ENCODE assay signal across 9 mouse cellular contexts in the genomic region with DNA sequence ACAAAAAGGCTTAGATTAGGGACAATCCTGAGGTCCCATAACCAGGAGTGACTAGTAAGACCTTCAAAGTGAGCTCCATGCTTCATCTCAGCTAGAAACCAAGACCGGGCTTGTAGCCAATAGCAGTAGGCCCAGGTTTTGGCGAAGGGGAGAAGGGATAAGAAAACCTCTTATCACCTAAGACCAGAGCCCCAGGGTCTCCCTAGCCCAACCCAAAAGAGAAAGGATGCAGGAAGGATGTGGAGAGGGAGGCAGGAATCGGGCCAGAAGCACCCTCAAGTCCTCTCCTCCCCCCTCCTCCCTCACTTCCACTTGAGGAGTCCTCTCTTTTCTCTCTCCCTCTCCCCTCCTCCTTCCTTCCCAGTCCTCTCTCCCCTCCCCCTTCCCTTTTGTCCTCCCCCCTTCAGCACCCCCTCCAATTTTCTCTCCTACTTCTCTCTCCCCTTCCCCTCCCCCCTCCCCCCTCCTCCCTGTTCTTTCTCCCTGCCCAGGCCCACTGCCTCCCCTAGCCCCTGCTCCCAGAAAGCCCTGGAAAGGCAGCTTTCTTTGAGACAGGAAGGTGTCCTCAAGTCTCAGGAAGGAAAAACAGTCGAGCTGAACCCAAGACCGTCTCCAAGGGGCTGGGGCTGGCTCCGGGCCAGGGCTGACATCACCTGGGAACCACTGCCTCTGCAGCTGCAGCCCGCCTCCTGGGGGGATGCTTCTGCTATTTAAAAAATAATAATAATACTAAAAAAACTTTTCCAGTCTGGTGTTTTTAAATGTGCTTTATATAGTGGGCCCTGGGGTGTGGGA. TPM values are rescaled to one million over a fixed set of nuclear protein-coding genes. Genes with fewer than 3 reads are reported as not detected.
DNase-seq lines count a peak whose midpoint lies in the region; ATAC-seq and TF ChIP-seq lines count a peak whose summit lies in the region.
"Had no signal": no experiment of that assay in that cellular context is flagged by ENCODE, and none has a peak within 500 bp of the region (broad histone marks: within the 10 kb centered on the region; RNA-seq: fewer than 3 reads in every experiment).

No protein-coding gene starts in this region.

- peak; percentile 57 for ATAC-seq in lung, embryonic 15.5 days (ENCODE audit: borderline replicate concordance, extremely low read depth, low FRiP score, low TSS enrichment)
- ATAC-seq in heart, embryonic 13.5 days (ENCODE audit: extremely low read depth, insufficient number of reproducible peaks, low FRiP score, low TSS enrichment), result peak; percentile 37; the same call in 1 of the 2 replicates
- ATAC-seq in limb, embryonic 11.5 days (ENCODE audit: insufficient number of reproducible peaks, low FRiP score, low TSS enrichment, low read depth), result no peak
- ATAC-seq in CD4-positive, CD25-positive, alpha-beta regulatory T cell, adult 4 months, result no peak

- H3K27ac ChIP-seq in lung, embryonic 15.5 days, result 0 out of 2 replicates have a peak overlapping the region, but pooled peaks have one; percentile 19
- H3K27ac ChIP-seq in heart, embryonic 13.5 days (replicated peaks), result peak overlapping the region; percentile 65
- no peak overlapping the region; the same call in 1 of the 2 replicates for H3K27ac ChIP-seq in limb, embryonic 11.5 days (replicated peaks; ENCODE audit: low read depth, low read length)
- H3K27ac ChIP-seq: hindbrain, embryonic 15.5 days had no signal

- no peaks in the 10 kb centered on the region for H3K27me3 ChIP-seq in lung, embryonic 15.5 days
- H3K27me3 ChIP-seq in heart, embryonic 13.5 days (replicated peaks), result no peaks in the 10 kb centered on the region
- no peaks in the 10 kb centered on the region for H3K27me3 ChIP-seq in limb, embryonic 11.5 days (ENCODE audit: control insufficient read depth, insufficient read depth, low read length)
- H3K27me3 ChIP-seq: hindbrain, embryonic 15.5 days had no signal

- H3K4me2 ChIP-seq in lung, embryonic 15.5 days, result no peak overlapping the region
- 0 out of 2 replicates have a peak overlapping the region, but pooled peaks have one; percentile 20 for H3K4me2 ChIP-seq in heart, embryonic 13.5 days
- no peak overlapping the region for H3K4me2 ChIP-seq in limb, embryonic 11.5 days (ENCODE audit: low read depth, severe bottlenecking)
- H3K4me2 ChIP-seq: hindbrain, embryonic 15.5 days had no signal

- no peak for DNase-seq in lung, postnatal 36 days
- peak; percentile 60 for DNase-seq in brain, embryonic 14.5 days (ENCODE audit: low read depth)
- DNase-seq in limb, embryonic 11.5 days (ENCODE audit: low spot score), result peak; percentile 45
- DNase-seq in cerebellum, adult 9-11 months, result no peak
- DNase-seq in cerebellum, postnatal 4 days (ENCODE audit: low spot score in 2 of 2), result no peak

- no peak for TF ChIP-seq POLR2A in brain, embryonic 14.5 days (IDR thresholded peaks at IDR 0.05; ENCODE audit: borderline replicate concordance, extremely low read depth, insufficient read depth, insufficient read length, poor library complexity, severe bottlenecking)

- no peak for TF ChIP-seq CTCF in brain, embryonic 14.5 days (IDR thresholded peaks at IDR 0.05; ENCODE audit: borderline replicate concordance, extremely low read depth, insufficient read depth, insufficient read length)

- no peaks in the 10 kb centered on the region for H3K9me3 ChIP-seq in lung, embryonic 15.5 days
- H3K9me3 ChIP-seq in heart, embryonic 13.5 days, result peaks cover 5% of the 10 kb centered on the region
- no peaks in the 10 kb centered on the region for H3K9me3 ChIP-seq in limb, embryonic 11.5 days (ENCODE audit: control insufficient read depth, low read length)
- H3K9me3 ChIP-seq: hindbrain, embryonic 15.5 days had no signal

- peaks cover 6% of the 10 kb centered on the region; the same call in 1 of the 2 replicates for H3K4me1 ChIP-seq in lung, embryonic 15.5 days
- peaks cover 13% of the 10 kb centered on the region; the same call in 1 of the 2 replicates for H3K4me1 ChIP-seq in heart, embryonic 13.5 days
- H3K4me1 ChIP-seq in limb, embryonic 11.5 days (ENCODE audit: control insufficient read depth, insufficient read depth, low read length), result peaks cover 7% of the 10 kb centered on the region
- H3K4me1 ChIP-seq: hindbrain, embryonic 15.5 days had no signal

- no peak overlapping the region for H3K4me3 ChIP-seq in lung, embryonic 15.5 days
- H3K4me3 ChIP-seq in heart, embryonic 13.5 days, result no peak overlapping the region
- H3K4me3 ChIP-seq in limb, embryonic 11.5 days (ENCODE audit: low read depth, low read length), result no peak overlapping the region
- H3K4me3 ChIP-seq: hindbrain, embryonic 15.5 days had no signal

- 23% methylated on average over 7 of the region's 7 CpGs for WGBS in lung, embryonic 15.5 days
- 31% methylated on average over 7 of the region's 7 CpGs for WGBS in heart, embryonic 13.5 days
- 57% methylated on average over 7 of the region's 7 CpGs for WGBS in limb, embryonic 11.5 days

- H3K36me3 ChIP-seq in lung, embryonic 15.5 days, result no peaks in the 10 kb centered on the region
- H3K36me3 ChIP-seq in heart, embryonic 13.5 days, result no peaks in the 10 kb centered on the region
- no peaks in the 10 kb centered on the region for H3K36me3 ChIP-seq in limb, embryonic 11.5 days (ENCODE audit: control insufficient read depth, insufficient read depth, low read length)
- H3K36me3 ChIP-seq: hindbrain, embryonic 15.5 days had no signal

- H3K9ac ChIP-seq in lung, embryonic 15.5 days, result no peak overlapping the region
- no peak overlapping the region for H3K9ac ChIP-seq in heart, embryonic 13.5 days
- no peak overlapping the region for H3K9ac ChIP-seq in limb, embryonic 11.5 days (ENCODE audit: low read length)
- H3K9ac ChIP-seq: hindbrain, embryonic 15.5 days had no signal

RNA-seq across cellular contexts. Expression of a gene that starts 12.2 kb away (rescaled TPM):
- polyA plus RNA-seq in lung, embryonic 15.5 days (2015; fragmentation: Nextera tagmentation; extraction: Ambion mirVana), result 7.8 and 9.0 TPM in 2 replicates
- 2.0 and 2.4 TPM in 2 replicates for polyA plus RNA-seq in brain, embryonic 14.5 days (2012; rRNA removed)
- 9.2 and 9.4 TPM in 2 replicates for polyA plus RNA-seq in heart, embryonic 13.5 days (2015; fragmentation: Nextera tagmentation; extraction: Ambion mirVana)
- polyA plus RNA-seq in limb, embryonic 11.5 days (2014; fragmentation: Nextera tagmentation; extraction: Ambion mirVana), result 20.2 and 25.2 TPM in 2 replicates
- polyA plus RNA-seq in CD4-positive, CD25-positive, alpha-beta regulatory T cell, adult 4 months (2017; shearing (Covaris generic)), result not detected

RNA-seq across cellular contexts. Expression of a gene that starts 50.3 kb away (rescaled TPM):
- polyA plus RNA-seq in lung, embryonic 15.5 days (2015; fragmentation: Nextera tagmentation; extraction: Ambion mirVana), result 5.9 and 7.7 TPM in 2 replicates
- polyA plus RNA-seq in brain, embryonic 14.5 days (2012; rRNA removed), result 17.9 and 18.5 TPM in 2 replicates
- polyA plus RNA-seq in heart, embryonic 13.5 days (2015; fragmentation: Nextera tagmentation; extraction: Ambion mirVana), result 7.4 and 7.7 TPM in 2 replicates
- polyA plus RNA-seq in limb, embryonic 11.5 days (2014; fragmentation: Nextera tagmentation; extraction: Ambion mirVana), result 8.2 and 8.9 TPM in 2 replicates
- polyA plus RNA-seq in CD4-positive, CD25-positive, alpha-beta regulatory T cell, adult 4 months (2017; shearing (Covaris generic)), result 1 to 10 TPM; 2.2 to 3.0 TPM

Comparison
In these comparisons a context has a peak if more than half of its experiments do, and no peak if none do; other contexts are left out.
1. ATAC-seq: peak in lung, embryonic 15.5 days (single experiment) and heart, embryonic 13.5 days (single experiment); none in limb, embryonic 11.5 days (single experiment) and CD4-positive, CD25-positive, alpha-beta regulatory T cell, adult 4 months (single experiment).
2. DNase-seq: peak in brain, embryonic 14.5 days (single experiment) and limb, embryonic 11.5 days (single experiment); none in lung, postnatal 36 days (single experiment), cerebellum, adult 9-11 months (single experiment) and cerebellum, postnatal 4 days (0 of 2).